Mouse (Mus musculus) liver, embryonic 18 days (tissue): ENCODE data around the gene Ccdc43. TPM values are rescaled to one million over a fixed set of nuclear protein-coding genes. Genes with fewer than 3 reads are reported as not detected.

Experiments used
- polyA plus RNA-seq: library from polyadenylated mRNA; depleted of rRNA; stranded (reverse); fragments of >200 nt; gene quantifications from 2 replicates; pipeline ENCODE4 v1.2.3, GENCODE M21; 2012; rRNA removed

Gene Ccdc43
- polyA plus RNA-seq = 7.1 and 7.6 TPM in 2 replicates

GRCm38 (mm10) chr11:102697338-102698017 is at the start of gene Ccdc43:
Gene Ccdc43, minus strand, starts transcription at chr11:102697782.

DNA sequence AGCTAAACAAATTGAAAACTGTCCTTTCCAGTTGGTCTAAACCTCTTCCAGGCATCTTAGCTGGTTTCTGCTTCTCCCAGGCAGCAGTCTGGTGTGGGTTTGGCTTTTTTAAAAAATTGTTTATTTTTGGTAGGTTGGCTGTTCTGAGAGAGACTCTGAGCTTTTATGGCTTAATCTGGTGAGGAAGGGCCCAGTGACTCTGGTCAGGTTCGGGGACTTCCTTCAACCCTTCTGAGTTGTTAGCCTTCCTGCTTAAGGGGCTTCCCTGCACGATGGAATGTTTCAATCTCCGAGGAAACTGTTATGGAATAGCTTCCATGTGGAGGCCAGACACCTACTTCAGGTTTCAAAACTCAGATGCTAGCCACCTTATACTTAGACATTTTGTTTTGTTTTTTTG is 34.2 kb downstream of the Ccdc43 start, which contains the start of gene Meioc:
TSS of gene Meioc (plus strand) at position 301 of the 400 bp plus-strand sequence.

Other genes starting within 250 kb of the Ccdc43 start
- gene Itga2b, start 227.7 kb downstream of the Ccdc43 start, polyA plus RNA-seq = 22.7 and 27.8 TPM in 2 replicates
- gene Gpatch8, start 141.4 kb downstream of the Ccdc43 start, polyA plus RNA-seq = 5.3 and 6.3 TPM in 2 replicates
- 0.13 and 0.16 TPM in 2 replicates for gene Gm11627, start 118.3 kb downstream of the Ccdc43 start, polyA plus RNA-seq
- gene Fzd2, start 93.4 kb downstream of the Ccdc43 start, polyA plus RNA-seq = 0.73 and 0.80 TPM in 2 replicates
- 0.01 and 0.03 TPM in 2 replicates for gene Meioc, start 34.1 kb downstream of the Ccdc43 start, polyA plus RNA-seq
- gene Adam11, start 63.7 kb upstream of the Ccdc43 start, polyA plus RNA-seq = 0.31 and 0.36 TPM in 2 replicates
- 1.5 and 1.6 TPM in 2 replicates for gene Gjc1, start 121.9 kb upstream of the Ccdc43 start, polyA plus RNA-seq
- gene Higd1b, start 138.1 kb upstream of the Ccdc43 start, polyA plus RNA-seq = not detected in 2 replicates
- gene Eftud2, start 183.2 kb upstream of the Ccdc43 start, polyA plus RNA-seq = 24.8 and 25.6 TPM in 2 replicates
- 0.23 and 0.29 TPM in 2 replicates for gene Ccdc103, start 183.4 kb upstream of the Ccdc43 start, polyA plus RNA-seq
- gene Fam187a, start 187.4 kb upstream of the Ccdc43 start, polyA plus RNA-seq = not detected in 2 replicates
- 4.0 and 4.2 TPM in 2 replicates for gene Gfap, start 203.1 kb upstream of the Ccdc43 start, polyA plus RNA-seq
- 9.8 and 11.0 TPM in 2 replicates for gene Kif18b, start 227.3 kb upstream of the Ccdc43 start, polyA plus RNA-seq
- gene C1ql1, start 248.9 kb upstream of the Ccdc43 start, polyA plus RNA-seq = 0.14 and 0.19 TPM in 2 replicates